Mouse (Mus musculus) hindbrain, embryonic 12.5 days (tissue): ENCODE data around the gene Kcnk7. TPM values are rescaled to one million over a fixed set of nuclear protein-coding genes. Genes with fewer than 3 reads are reported as not detected.

Source experiments
- ATAC-seq: fragments of 200-750 bp; cut with Nextera tagmentation; 2 replicates; pipeline ENCODE4 v1.8.0; 2017; ENCODE audit warnings: moderate TSS enrichment; ENCODE audit not compliant: low FRiP score
- H3K27ac ChIP-seq: fragments of 300-500 bp; sonication (generic); 2 replicates; pipeline ENCODE4 v1.5.1; 2016; ENCODE audit warnings: mild to moderate bottlenecking
- H3K27me3 ChIP-seq: fragments of 300-500 bp; sonication (generic); 2 replicates; pipeline ENCODE4 v1.6.1; 2016; ENCODE audit warnings: mild to moderate bottlenecking
- H3K36me3 ChIP-seq: fragments of 300-500 bp; sonication (generic); 2 replicates; pipeline ENCODE4 v1.6.1; 2016; ENCODE audit warnings: mild to moderate bottlenecking
- H3K4me1 ChIP-seq: fragments of 300-500 bp; sonication (generic); 2 replicates; pipeline ENCODE4 v1.6.1; 2016
- H3K4me2 ChIP-seq: fragments of 300-500 bp; sonication (generic); replicated peaks from 2 replicates; pipeline ENCODE4 v1.6.1; 2016; ENCODE audit warnings: mild to moderate bottlenecking
- H3K4me3 ChIP-seq: fragments of 300-500 bp; sonication (generic); 2 replicates; pipeline ENCODE4 v1.5.1; 2016; ENCODE audit warnings: mild to moderate bottlenecking
- H3K9ac ChIP-seq: fragments of 300-500 bp; sonication (generic); 2 replicates; pipeline ENCODE4 v1.6.1; 2016; ENCODE audit warnings: mild to moderate bottlenecking, moderate library complexity
- H3K9me3 ChIP-seq: fragments of 300-500 bp; sonication (generic); replicated peaks from 2 replicates; pipeline ENCODE4 v1.6.1; 2016; ENCODE audit warnings: mild to moderate bottlenecking
- WGBS: fragments of 180-500 bp; shearing (Covaris S2); methylation state at CpG from one replicate; pipeline ENCODE4 v1.1.7; 2016; 5-methylcytosine and 5-hydroxymethylcytosine counted together
- polyA plus RNA-seq: library from polyadenylated mRNA; unstranded; fragments of >200 nt; fragmentation: Nextera tagmentation; extraction: Ambion mirVana; gene quantifications from 2 replicates; pipeline ENCODE4 v1.2.1, GENCODE M21; 2016

Gene Kcnk7
- not detected in 2 replicates for polyA plus RNA-seq

GRCm38 (mm10) chr19:5704163-5704800 is at the start of gene Kcnk7:
Gene Kcnk7, plus strand, starts transcription at chr19:5704367.
- Histone ChIP-seq H3K27ac (peak within 1 kb of the TSS; percentile 18; the same call in 1 of the 2 replicates), H3K36me3 (peaks cover 69% of the 10 kb centered on the region), H3K27me3 (no peaks in the 10 kb centered on the region), H3K9ac (no peak within 1 kb of the TSS), H3K4me1 (peaks cover 9% of the 10 kb centered on the region), H3K4me3 (no peak within 1 kb of the TSS), H3K4me2 (no peak within 1 kb of the TSS), H3K9me3 (no peaks in the 10 kb centered on the region)
- WGBS = 81% methylated on average over 17 of the region's 17 CpGs
- ATAC-seq = no peak

GRCm38 (mm10) chr19:5654720-5655298 is 49.4 kb upstream of the Kcnk7 start:
- no peaks in the 10 kb centered on the region for H3K9me3 ChIP-seq
- H3K27ac ChIP-seq = no peak overlapping the region
- H3K4me3 ChIP-seq = peak overlapping the region; percentile 35
- H3K36me3 ChIP-seq = 0 out of 2 replicates have a peak, but pooled peaks cover 11% of the 10 kb centered on the region
- peaks cover 41% of the 10 kb centered on the region for H3K27me3 ChIP-seq
- H3K4me1 ChIP-seq = peaks cover 14% of the 10 kb centered on the region
- ATAC-seq = no peak
- H3K4me2 ChIP-seq = peak overlapping the region; percentile 59
- 5% methylated on average over 43 of the region's 43 CpGs for WGBS
- H3K9ac ChIP-seq = peak overlapping the region; percentile 52

GRCm38 (mm10) chr19:5660942-5661751 is 43.0 kb upstream of the Kcnk7 start:
- no peak for ATAC-seq
- peaks cover 19% of the 10 kb centered on the region for H3K4me1 ChIP-seq
- no peaks in the 10 kb centered on the region for H3K9me3 ChIP-seq
- no peak overlapping the region for H3K9ac ChIP-seq
- H3K4me2 ChIP-seq = 0 out of 2 replicates have a peak overlapping the region, but pooled peaks have one; percentile 9
- WGBS = 77% methylated on average over 16 of the region's 16 CpGs
- no peak overlapping the region for H3K27ac ChIP-seq
- H3K27me3 ChIP-seq = peaks cover 3% of the 10 kb centered on the region
- H3K4me3 ChIP-seq = no peak overlapping the region
- H3K36me3 ChIP-seq = peaks cover 22% of the 10 kb centered on the region

- Histone ChIP-seq H3K27ac (peak overlapping the region; percentile 60), H3K36me3 (peaks cover 33% of the 10 kb centered on the region), H3K9me3 (no peaks in the 10 kb centered on the region), H3K4me2 (peak overlapping the region; percentile 62), H3K4me3 (peak overlapping the region; percentile 43; the same call in 1 of the 2 replicates), H3K27me3 (no peaks in the 10 kb centered on the region), H3K9ac (peak overlapping the region; percentile 65; the same call in 1 of the 2 replicates), H3K4me1 (peaks cover 19% of the 10 kb centered on the region)
- 79% methylated on average over 8 of the region's 8 CpGs for WGBS
- ATAC-seq = no peak
Observed at GRCm38 (mm10) chr19:5662310-5662709, 41.9 kb upstream of the Kcnk7 start.

GRCm38 (mm10) chr19:5662981-5663913 is 40.9 kb upstream of the Kcnk7 start, which contains the start of gene Sipa1:
Gene Sipa1, minus strand, starts transcription at chr19:5663707.
- H3K27ac ChIP-seq = peak within 1 kb of the TSS; percentile 60
- peaks cover 42% of the 10 kb centered on the region for H3K36me3 ChIP-seq
- peaks cover 19% of the 10 kb centered on the region for H3K4me1 ChIP-seq
- H3K9ac ChIP-seq = peak within 1 kb of the TSS; percentile 65
- no peaks in the 10 kb centered on the region for H3K9me3 ChIP-seq
- H3K4me2 ChIP-seq = peak within 1 kb of the TSS; percentile 62
- 1% methylated on average over 31 of the region's 32 CpGs for WGBS
- H3K27me3 ChIP-seq = no peaks in the 10 kb centered on the region
- peak; percentile 92 for ATAC-seq
- H3K4me3 ChIP-seq = peak within 1 kb of the TSS; percentile 43

GRCm38 (mm10) chr19:5664669-5665257 is 39.4 kb upstream of the Kcnk7 start:
- Histone ChIP-seq H3K4me1 (peaks cover 19% of the 10 kb centered on the region), H3K9ac (no peak overlapping the region), H3K27me3 (no peaks in the 10 kb centered on the region), H3K9me3 (no peaks in the 10 kb centered on the region), H3K4me2 (no peak overlapping the region), H3K36me3 (peaks cover 51% of the 10 kb centered on the region), H3K27ac (no peak overlapping the region), H3K4me3 (no peak overlapping the region)
- 94% methylated on average over 10 of the region's 10 CpGs for WGBS
- ATAC-seq = no peak

GRCm38 (mm10) chr19:5665465-5665864 is 38.7 kb upstream of the Kcnk7 start:
- Histone ChIP-seq H3K36me3 (peaks cover 58% of the 10 kb centered on the region), H3K9me3 (no peaks in the 10 kb centered on the region), H3K27ac (no peak overlapping the region), H3K4me3 (no peak overlapping the region), H3K4me1 (peaks cover 19% of the 10 kb centered on the region), H3K4me2 (no peak overlapping the region), H3K9ac (no peak overlapping the region), H3K27me3 (no peaks in the 10 kb centered on the region)
- 89% methylated on average over 15 of the region's 15 CpGs for WGBS
- no peak for ATAC-seq

GRCm38 (mm10) chr19:5666386-5666785 is 37.8 kb upstream of the Kcnk7 start:
- H3K4me1 ChIP-seq = peaks cover 18% of the 10 kb centered on the region
- H3K9me3 ChIP-seq = no peaks in the 10 kb centered on the region
- H3K4me3 ChIP-seq = no peak overlapping the region
- H3K9ac ChIP-seq = no peak overlapping the region
- ATAC-seq = no peak
- H3K27ac ChIP-seq = no peak overlapping the region
- no peaks in the 10 kb centered on the region for H3K27me3 ChIP-seq
- 95% methylated on average over 18 of the region's 18 CpGs for WGBS
- peaks cover 68% of the 10 kb centered on the region for H3K36me3 ChIP-seq
- H3K4me2 ChIP-seq = no peak overlapping the region

- Histone ChIP-seq H3K9me3 (no peaks in the 10 kb centered on the region), H3K27ac (no peak overlapping the region), H3K9ac (no peak overlapping the region), H3K36me3 (peaks cover 87% of the 10 kb centered on the region), H3K27me3 (no peaks in the 10 kb centered on the region), H3K4me3 (no peak overlapping the region), H3K4me2 (no peak overlapping the region), H3K4me1 (peaks cover 7% of the 10 kb centered on the region)
- 88% methylated on average over 4 of the region's 4 CpGs for WGBS
- no peak for ATAC-seq
Observed at GRCm38 (mm10) chr19:5668372-5668771, 35.8 kb upstream of the Kcnk7 start.

- Histone ChIP-seq H3K9ac (no peak overlapping the region), H3K4me3 (no peak overlapping the region), H3K4me2 (no peak overlapping the region), H3K4me1 (no peaks in the 10 kb centered on the region), H3K27ac (no peak overlapping the region), H3K27me3 (no peaks in the 10 kb centered on the region), H3K9me3 (no peaks in the 10 kb centered on the region), H3K36me3 (peaks cover 97% of the 10 kb centered on the region)
- WGBS = 89% methylated on average over 4 of the region's 4 CpGs
- no peak for ATAC-seq
Observed at GRCm38 (mm10) chr19:5680432-5680831, 23.7 kb upstream of the Kcnk7 start.

- no peaks in the 10 kb centered on the region for H3K9me3 ChIP-seq
- H3K27ac ChIP-seq = no peak overlapping the region
- peaks cover 11% of the 10 kb centered on the region for H3K4me1 ChIP-seq
- H3K27me3 ChIP-seq = no peaks in the 10 kb centered on the region
- no peak overlapping the region for H3K4me3 ChIP-seq
- H3K4me2 ChIP-seq = no peak overlapping the region
- H3K9ac ChIP-seq = no peak overlapping the region
- WGBS = 90% methylated on average over 12 of the region's 12 CpGs
- H3K36me3 ChIP-seq = peaks cover 75% of the 10 kb centered on the region
- ATAC-seq = no peak
Observed at GRCm38 (mm10) chr19:5684236-5684635, 19.9 kb upstream of the Kcnk7 start.
